Mouse (Mus musculus) left cerebral cortex, postnatal 4 days (tissue): Measurements from ENCODE around the gene Ildr2. TPM values are rescaled to one million over a fixed set of nuclear protein-coding genes. Genes with fewer than 3 reads are reported as not detected.

Experiments used
- DNase-seq: peaks from one replicate; pipeline ENCODE4 v3.0.0-alpha.2; 2022
- intact Hi-C: fragments of 180-260 bp; cut with DNase I; formaldehyde crosslinking; loops from one replicate; pipeline ENCODE4 v1.15.1; 2025
- total RNA-seq, 2 experiments: library from RNA; stranded (reverse); gene quantifications; 2 replicates each; pipeline ENCODE4 v1.2.3; 2021

The Ildr2 gene
- total RNA-seq, 2 experiments from 2014 or later, result 40.6 to 44.8 TPM

GRCm38 (mm10) chr1:166282597-166283210 is 28.8 kb downstream of the Ildr2 start:
- peak; percentile 89 for DNase-seq
- intact Hi-C loops, result no loop called here

- no peak for DNase-seq
- intact Hi-C loops, result no loop called here
Observed at GRCm38 (mm10) chr1:166283451-166283850, 29.5 kb downstream of the Ildr2 start.

- intact Hi-C loops, result no loop called here
- DNase-seq, result no peak
Observed at GRCm38 (mm10) chr1:166284390-166284789, 30.5 kb downstream of the Ildr2 start.

- no peak for DNase-seq
- intact Hi-C loops, result no loop called here
Observed at GRCm38 (mm10) chr1:166286231-166286630, 32.3 kb downstream of the Ildr2 start.

GRCm38 (mm10) chr1:166290562-166290961 is 36.6 kb downstream of the Ildr2 start:
- intact Hi-C loops, result no loop called here
- DNase-seq, result no peak

- DNase-seq, result no peak
- intact Hi-C loops, result no loop called here
Observed at GRCm38 (mm10) chr1:166293086-166293485, 39.1 kb downstream of the Ildr2 start.

GRCm38 (mm10) chr1:166295548-166295947 is 41.6 kb downstream of the Ildr2 start:
- intact Hi-C loops, result no loop called here
- DNase-seq, result no peak

GRCm38 (mm10) chr1:166296371-166296770 is 42.4 kb downstream of the Ildr2 start:
- no peak for DNase-seq
- intact Hi-C loops, result no loop called here

- DNase-seq, result no peak
- intact Hi-C loops, result no loop called here
Observed at GRCm38 (mm10) chr1:166296971-166297370, 43.0 kb downstream of the Ildr2 start.

GRCm38 (mm10) chr1:166297499-166298111 is 43.7 kb downstream of the Ildr2 start:
- intact Hi-C loops, result no loop called here
- DNase-seq, result no peak

- intact Hi-C loops, result no loop called here
- no peak for DNase-seq
Observed at GRCm38 (mm10) chr1:166298884-166299283, 44.9 kb downstream of the Ildr2 start.

GRCm38 (mm10) chr1:166299821-166300220 is 45.9 kb downstream of the Ildr2 start:
- DNase-seq, result no peak
- intact Hi-C loops, result no loop called here

GRCm38 (mm10) chr1:166300526-166300925 is 46.6 kb downstream of the Ildr2 start:
- intact Hi-C loops, result no loop called here
- no peak for DNase-seq

GRCm38 (mm10) chr1:166304352-166305240 is 50.7 kb downstream of the Ildr2 start:
- DNase-seq, result peak; percentile 37
- intact Hi-C loops, result no loop called here

GRCm38 (mm10) chr1:166308471-166308850 is 54.5 kb downstream of the Ildr2 start:
- intact Hi-C loops, result no loop called here
- DNase-seq, result no peak

GRCm38 (mm10) chr1:166308851-166309715 is 55.1 kb downstream of the Ildr2 start:
- intact Hi-C loops, result no loop called here
- peak; percentile 48 for DNase-seq

GRCm38 (mm10) chr1:166311151-166311550 is 57.2 kb downstream of the Ildr2 start:
- intact Hi-C loops, result no loop called here
- no peak for DNase-seq

GRCm38 (mm10) chr1:166313637-166314036 is 59.7 kb downstream of the Ildr2 start:
- intact Hi-C loops, result no loop called here
- no peak for DNase-seq

- no peak for DNase-seq
- intact Hi-C loops, result no loop called here
Observed at GRCm38 (mm10) chr1:166315706-166316105, 61.8 kb downstream of the Ildr2 start.

GRCm38 (mm10) chr1:166319132-166319698 is 65.3 kb downstream of the Ildr2 start:
- intact Hi-C loops, result loop anchor here (2.0 kb wide), 1 partner anchor 158 kb away; no protein-coding TSS in a partner anchor
- DNase-seq, result peak; percentile 69
